Mouse (Mus musculus): ENCODE data around the gene Gm10720. TPM values are rescaled to one million over a fixed set of nuclear protein-coding genes. Genes with fewer than 3 reads are reported as not detected.
"Not testable (repeated sequence)": the region's sequence is repeated elsewhere in the genome, so short reads cannot be mapped to it uniquely, and the experiment has no call there.

The Gm10720 gene
- not detected in 2 replicates for polyA plus RNA-seq (2015; fragmentation: Nextera tagmentation; extraction: Ambion mirVana)

- H3K9ac ChIP-seq (replicated peaks); ATAC-seq (replicated peaks); H3K36me3 ChIP-seq; H3K9me3 ChIP-seq; H3K27me3 ChIP-seq; H3K27ac ChIP-seq (replicated peaks); H3K4me1 ChIP-seq; H3K4me3 ChIP-seq; H3K4me2 ChIP-seq (replicated peaks): not testable (repeated sequence)
- 64% methylated on average over 5 of the region's 9 CpGs for WGBS
Observed at GRCm38 (mm10) chr9:3015354-3015753, at the start of gene Gm10720. Gene Gm10720, plus strand, starts transcription at chr9:3015654.

- ATAC-seq (replicated peaks); H3K4me3 ChIP-seq; H3K27ac ChIP-seq (replicated peaks); H3K36me3 ChIP-seq; H3K9ac ChIP-seq (replicated peaks); H3K4me1 ChIP-seq; H3K27me3 ChIP-seq; H3K4me2 ChIP-seq (replicated peaks): not testable (repeated sequence)
- WGBS: 73% methylated on average over 12 of the region's 12 CpGs
- H3K9me3 ChIP-seq: peaks cover 12% of the 10 kb centered on the region
Observed at GRCm38 (mm10) chr9:3000445-3000972, 14.9 kb upstream of the Gm10720 start, which contains the start of gene Gm10722. Gene Gm10722, plus strand, starts transcription at chr9:3000922.

GRCm38 (mm10) chr9:3001006-3001405 is 14.4 kb upstream of the Gm10720 start:
- H3K4me2 ChIP-seq (replicated peaks); H3K36me3 ChIP-seq; H3K4me1 ChIP-seq; ATAC-seq (replicated peaks); H3K27ac ChIP-seq (replicated peaks); H3K9ac ChIP-seq (replicated peaks); H3K4me3 ChIP-seq; H3K27me3 ChIP-seq: not testable (repeated sequence)
- WGBS: 66% methylated on average over 8 of the region's 8 CpGs
- H3K9me3 ChIP-seq: peaks cover 12% of the 10 kb centered on the region

GRCm38 (mm10) chr9:3001948-3002659 is 13.3 kb upstream of the Gm10720 start:
- H3K4me1 ChIP-seq; H3K9ac ChIP-seq (replicated peaks); H3K4me3 ChIP-seq; H3K27me3 ChIP-seq; H3K27ac ChIP-seq (replicated peaks); H3K4me2 ChIP-seq (replicated peaks); H3K36me3 ChIP-seq: not testable (repeated sequence)
- H3K9me3 ChIP-seq: peaks cover 14% of the 10 kb centered on the region
- WGBS: 69% methylated on average over 9 of the region's 11 CpGs
- peak; percentile 90 for ATAC-seq (replicated peaks)

- H3K36me3 ChIP-seq; H3K27ac ChIP-seq (replicated peaks); H3K4me3 ChIP-seq; H3K4me2 ChIP-seq (replicated peaks); H3K4me1 ChIP-seq; H3K27me3 ChIP-seq; ATAC-seq (replicated peaks); H3K9ac ChIP-seq (replicated peaks): not testable (repeated sequence)
- H3K9me3 ChIP-seq: peaks cover 17% of the 10 kb centered on the region
- 75% methylated on average over 6 of the region's 14 CpGs for WGBS
Observed at GRCm38 (mm10) chr9:3002794-3003396, 12.6 kb upstream of the Gm10720 start, which contains the start of gene Gm11168. Gene Gm11168, plus strand, starts transcription at chr9:3003346.

GRCm38 (mm10) chr9:3006179-3006578 is 9.3 kb upstream of the Gm10720 start:
- not testable (repeated sequence) for H3K27ac ChIP-seq (replicated peaks); H3K36me3 ChIP-seq; H3K4me2 ChIP-seq (replicated peaks); ATAC-seq (replicated peaks); H3K9ac ChIP-seq (replicated peaks); H3K4me3 ChIP-seq; H3K4me1 ChIP-seq; H3K27me3 ChIP-seq
- peaks cover 20% of the 10 kb centered on the region for H3K9me3 ChIP-seq
- WGBS: 84% methylated on average over 1 of the region's 5 CpGs

- not testable (repeated sequence) for H3K27me3 ChIP-seq; H3K27ac ChIP-seq (replicated peaks); H3K9ac ChIP-seq (replicated peaks); H3K4me3 ChIP-seq; H3K4me1 ChIP-seq; H3K36me3 ChIP-seq; H3K4me2 ChIP-seq (replicated peaks)
- 74% methylated on average over 8 of the region's 8 CpGs for WGBS
- ATAC-seq (replicated peaks): peak; percentile 76
- H3K9me3 ChIP-seq: peaks cover 20% of the 10 kb centered on the region
Observed at GRCm38 (mm10) chr9:3006636-3007035, 8.8 kb upstream of the Gm10720 start.

- not testable (repeated sequence) for H3K9ac ChIP-seq (replicated peaks); H3K4me1 ChIP-seq; H3K27me3 ChIP-seq; ATAC-seq (replicated peaks); H3K4me3 ChIP-seq; H3K4me2 ChIP-seq (replicated peaks); H3K27ac ChIP-seq (replicated peaks); H3K36me3 ChIP-seq
- H3K9me3 ChIP-seq: peaks cover 17% of the 10 kb centered on the region
- 75% methylated on average over 8 of the region's 9 CpGs for WGBS
Observed at GRCm38 (mm10) chr9:3007272-3007671, 8.2 kb upstream of the Gm10720 start.

- H3K27me3 ChIP-seq; H3K36me3 ChIP-seq; H3K27ac ChIP-seq (replicated peaks); H3K4me1 ChIP-seq; H3K9ac ChIP-seq (replicated peaks); H3K4me2 ChIP-seq (replicated peaks); H3K9me3 ChIP-seq; H3K4me3 ChIP-seq: not testable (repeated sequence)
- ATAC-seq (replicated peaks): 0 out of 2 replicates have a peak, but pooled peaks have one; percentile 55
- WGBS: no CpG with 5 or more reads among the region's 5 CpGs
Observed at GRCm38 (mm10) chr9:3009331-3009730, 6.1 kb upstream of the Gm10720 start.

GRCm38 (mm10) chr9:3012054-3012621 is 3.3 kb upstream of the Gm10720 start:
- not testable (repeated sequence) for ATAC-seq (replicated peaks); H3K27me3 ChIP-seq; H3K4me3 ChIP-seq; H3K27ac ChIP-seq (replicated peaks); H3K36me3 ChIP-seq; H3K4me2 ChIP-seq (replicated peaks); H3K9ac ChIP-seq (replicated peaks); H3K9me3 ChIP-seq; H3K4me1 ChIP-seq
- WGBS: 83% methylated on average over 3 of the region's 7 CpGs

- not testable (repeated sequence) for H3K4me3 ChIP-seq; H3K27ac ChIP-seq (replicated peaks); H3K4me2 ChIP-seq (replicated peaks); H3K9me3 ChIP-seq; H3K36me3 ChIP-seq; H3K27me3 ChIP-seq; H3K9ac ChIP-seq (replicated peaks); H3K4me1 ChIP-seq
- 20% methylated on average over 1 of the region's 11 CpGs for whole genome bisulfite sequencing
- peak; percentile 65; the same call in 1 of the 2 replicates for ATAC-seq (replicated peaks)
Observed at GRCm38 (mm10) chr9:3012733-3013279, 2.6 kb upstream of the Gm10720 start, which contains the start of gene Gm10721. Gene Gm10721, plus strand, starts transcription at chr9:3013140.

- not testable (repeated sequence) for H3K27me3 ChIP-seq; H3K9me3 ChIP-seq; H3K36me3 ChIP-seq; H3K4me3 ChIP-seq; H3K4me1 ChIP-seq; ATAC-seq (replicated peaks); H3K9ac ChIP-seq (replicated peaks); H3K27ac ChIP-seq (replicated peaks); H3K4me2 ChIP-seq (replicated peaks)
- 72% methylated on average over 6 of the region's 6 CpGs for WGBS
Observed at GRCm38 (mm10) chr9:3015896-3016295, 442 bp downstream of the Gm10720 start.
